Mouse (Mus musculus): ENCODE measurements at regions not wholly inside any gene's neighbourhood (a gene's known extent, or its start where the extent isn't known, plus 50 kb on each side); places are given as distances from the start of the nearest gene placed in this dataset.

GRCm38 (mm10) chr2:133467170-133468168, 84.5 kb upstream of the Bmp2 start:
- Histone ChIP-seq H3K27me3 (ENCODE audit: control insufficient read depth, insufficient read depth, insufficient read length) (no peaks in the 10 kb centered on the region), H3ac (ENCODE audit: control insufficient read depth, insufficient read length, low read depth) (no peak overlapping the region), H3K79me3 (ENCODE audit: low read depth) (no peaks in the 10 kb centered on the region), H3K4me3 (ENCODE audit: insufficient read depth, poor library complexity, severe bottlenecking) (no peak overlapping the region), H3K36me3 (ENCODE audit: control insufficient read depth, insufficient read depth) (no peaks in the 10 kb centered on the region), H3K79me2 (ENCODE audit: control insufficient read depth, insufficient read depth) (no peaks in the 10 kb centered on the region)
- no peak for TF ChIP-seq USF1 (IDR thresholded peaks at IDR 0.05; ENCODE audit: low read depth)
- TF ChIP-seq CEBPB (IDR thresholded peaks at IDR 0.05; ENCODE audit: low read depth) = peak; percentile 72

GRCm38 (mm10) chr2:133472966-133473744, 78.8 kb upstream of the Bmp2 start:
- TF ChIP-seq FOSL1 (IDR thresholded peaks at IDR 0.05; ENCODE audit: insufficient read depth, low read length, poor library complexity, severe bottlenecking) (no peak), CEBPB (IDR thresholded peaks at IDR 0.05; ENCODE audit: low read depth) (no peak)
- H3ac ChIP-seq (ENCODE audit: control insufficient read depth, insufficient read length, low read depth) = no peak overlapping the region
- H3K4me3 ChIP-seq (ENCODE audit: insufficient read depth, poor library complexity, severe bottlenecking) = no peak overlapping the region
- no peaks in the 10 kb centered on the region for H3K36me3 ChIP-seq (ENCODE audit: control insufficient read depth, insufficient read depth)
- H3K79me3 ChIP-seq (ENCODE audit: low read depth) = no peaks in the 10 kb centered on the region
- no peaks in the 10 kb centered on the region for H3K27me3 ChIP-seq (ENCODE audit: control insufficient read depth, insufficient read depth, insufficient read length)
- H3K79me2 ChIP-seq (ENCODE audit: control insufficient read depth, insufficient read depth) = no peaks in the 10 kb centered on the region

GRCm38 (mm10) chr2:133474174-133474573, 77.8 kb upstream of the Bmp2 start:
- Histone ChIP-seq H3K79me3 (ENCODE audit: low read depth) (no peaks in the 10 kb centered on the region), H3K36me3 (ENCODE audit: control insufficient read depth, insufficient read depth) (no peaks in the 10 kb centered on the region), H3K4me3 (ENCODE audit: insufficient read depth, poor library complexity, severe bottlenecking) (no peak overlapping the region), H3K79me2 (ENCODE audit: control insufficient read depth, insufficient read depth) (no peaks in the 10 kb centered on the region), H3K27me3 (ENCODE audit: control insufficient read depth, insufficient read depth, insufficient read length) (no peaks in the 10 kb centered on the region), H3ac (ENCODE audit: control insufficient read depth, insufficient read length, low read depth) (no peak overlapping the region)
- TF ChIP-seq MAX (IDR thresholded peaks at IDR 0.05) (no peak), MYOG (IDR thresholded peaks at IDR 0.05; ENCODE audit: control insufficient read depth, extremely low read depth, insufficient read length) (no peak), CTCF (IDR thresholded peaks at IDR 0.05; ENCODE audit: control insufficient read depth, insufficient read depth, insufficient read length) (no peak), USF1 (IDR thresholded peaks at IDR 0.05; ENCODE audit: low read depth) (no peak), FOSL1 (IDR thresholded peaks at IDR 0.05; ENCODE audit: insufficient read depth, low read length, poor library complexity, severe bottlenecking) (no peak), MYOD1 (IDR thresholded peaks at IDR 0.05; ENCODE audit: control insufficient read depth, insufficient read length, low read depth) (no peak), CEBPB (IDR thresholded peaks at IDR 0.05; ENCODE audit: low read depth) (no peak)

- no peak overlapping the region for H3K4me3 ChIP-seq (ENCODE audit: insufficient read depth, poor library complexity, severe bottlenecking)
- H3K36me3 ChIP-seq (ENCODE audit: control insufficient read depth, insufficient read depth) = no peaks in the 10 kb centered on the region
- H3K79me3 ChIP-seq (ENCODE audit: low read depth) = no peaks in the 10 kb centered on the region
- H3ac ChIP-seq (ENCODE audit: control insufficient read depth, insufficient read length, low read depth) = no peak overlapping the region
- no peaks in the 10 kb centered on the region for H3K27me3 ChIP-seq (ENCODE audit: control insufficient read depth, insufficient read depth, insufficient read length)
- H3K79me2 ChIP-seq (ENCODE audit: control insufficient read depth, insufficient read depth) = no peaks in the 10 kb centered on the region
- TF ChIP-seq USF1 (IDR thresholded peaks at IDR 0.05; ENCODE audit: low read depth) = no peak
- TF ChIP-seq MAX (IDR thresholded peaks at IDR 0.05) = no peak
- TF ChIP-seq FOSL1 (IDR thresholded peaks at IDR 0.05; ENCODE audit: insufficient read depth, low read length, poor library complexity, severe bottlenecking) = no peak
- no peak for TF ChIP-seq MYOD1 (IDR thresholded peaks at IDR 0.05; ENCODE audit: control insufficient read depth, insufficient read length, low read depth)
- no peak for TF ChIP-seq MYOG (IDR thresholded peaks at IDR 0.05; ENCODE audit: control insufficient read depth, extremely low read depth, insufficient read length)
- TF ChIP-seq CEBPB (IDR thresholded peaks at IDR 0.05; ENCODE audit: low read depth) = no peak
- no peak for TF ChIP-seq CTCF (IDR thresholded peaks at IDR 0.05; ENCODE audit: control insufficient read depth, insufficient read depth, insufficient read length)
These were observed 71.1 kb upstream of the Bmp2 start for GRCm38 (mm10) chr2:133480870-133481269.

GRCm38 (mm10) chr2:133481305-133481704, 70.7 kb upstream of the Bmp2 start:
- H3ac ChIP-seq (ENCODE audit: control insufficient read depth, insufficient read length, low read depth) = no peak overlapping the region
- no peaks in the 10 kb centered on the region for H3K79me2 ChIP-seq (ENCODE audit: control insufficient read depth, insufficient read depth)
- no peaks in the 10 kb centered on the region for H3K79me3 ChIP-seq (ENCODE audit: low read depth)
- no peak for TF ChIP-seq CTCF (IDR thresholded peaks at IDR 0.05; ENCODE audit: control insufficient read depth, insufficient read depth, insufficient read length)
- no peak for TF ChIP-seq MYOG (IDR thresholded peaks at IDR 0.05; ENCODE audit: control insufficient read depth, extremely low read depth, insufficient read length)
- no peak for TF ChIP-seq FOSL1 (IDR thresholded peaks at IDR 0.05; ENCODE audit: insufficient read depth, low read length, poor library complexity, severe bottlenecking)
- TF ChIP-seq CEBPB (IDR thresholded peaks at IDR 0.05; ENCODE audit: low read depth) = no peak
- no peak for TF ChIP-seq MYOD1 (IDR thresholded peaks at IDR 0.05; ENCODE audit: control insufficient read depth, insufficient read length, low read depth)
- TF ChIP-seq USF1 (IDR thresholded peaks at IDR 0.05; ENCODE audit: low read depth) = no peak
- TF ChIP-seq MAX (IDR thresholded peaks at IDR 0.05) = no peak
- H3K4me3 ChIP-seq (ENCODE audit: insufficient read depth, poor library complexity, severe bottlenecking) = no peak overlapping the region
- no peaks in the 10 kb centered on the region for H3K36me3 ChIP-seq (ENCODE audit: control insufficient read depth, insufficient read depth)
- no peaks in the 10 kb centered on the region for H3K27me3 ChIP-seq (ENCODE audit: control insufficient read depth, insufficient read depth, insufficient read length)
